Mouse (Mus musculus): Measurements from ENCODE around the gene Klf2. TPM values are rescaled to one million over a fixed set of nuclear protein-coding genes. Genes with fewer than 3 reads are reported as not detected.

Klf2 gene
- 3,412 to 4,213 TPM (median 3,752 TPM) in 4 replicates for total RNA-seq (2023)

DNA sequence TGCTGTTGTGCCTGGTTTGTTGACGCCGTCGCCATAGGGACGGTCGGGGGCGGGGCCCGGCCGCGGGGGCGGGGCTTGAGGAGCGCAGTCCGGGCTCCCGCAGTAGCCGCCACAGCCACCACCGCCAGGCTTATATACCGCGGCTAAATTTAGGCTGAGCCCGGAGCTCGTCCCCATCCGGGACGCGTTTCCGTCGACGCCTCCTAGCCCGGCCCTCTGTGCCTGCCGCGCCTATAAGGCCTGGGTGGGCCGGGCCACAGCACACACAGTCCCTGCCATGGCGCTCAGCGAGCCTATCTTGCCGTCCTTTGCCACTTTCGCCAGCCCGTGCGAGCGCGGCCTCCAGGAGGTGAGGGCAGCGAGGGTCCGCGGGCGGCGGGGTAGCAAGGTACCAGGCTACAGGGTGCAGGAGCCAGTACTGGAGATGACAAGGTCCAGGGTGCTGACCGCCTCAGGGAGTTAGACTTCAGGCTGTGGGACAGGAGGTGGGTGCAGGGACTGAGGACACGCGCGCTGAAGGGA is at the start of gene Klf2:
Gene Klf2 (plus strand): TSS at position 233 of the 522 bp plus-strand sequence.

DNA sequence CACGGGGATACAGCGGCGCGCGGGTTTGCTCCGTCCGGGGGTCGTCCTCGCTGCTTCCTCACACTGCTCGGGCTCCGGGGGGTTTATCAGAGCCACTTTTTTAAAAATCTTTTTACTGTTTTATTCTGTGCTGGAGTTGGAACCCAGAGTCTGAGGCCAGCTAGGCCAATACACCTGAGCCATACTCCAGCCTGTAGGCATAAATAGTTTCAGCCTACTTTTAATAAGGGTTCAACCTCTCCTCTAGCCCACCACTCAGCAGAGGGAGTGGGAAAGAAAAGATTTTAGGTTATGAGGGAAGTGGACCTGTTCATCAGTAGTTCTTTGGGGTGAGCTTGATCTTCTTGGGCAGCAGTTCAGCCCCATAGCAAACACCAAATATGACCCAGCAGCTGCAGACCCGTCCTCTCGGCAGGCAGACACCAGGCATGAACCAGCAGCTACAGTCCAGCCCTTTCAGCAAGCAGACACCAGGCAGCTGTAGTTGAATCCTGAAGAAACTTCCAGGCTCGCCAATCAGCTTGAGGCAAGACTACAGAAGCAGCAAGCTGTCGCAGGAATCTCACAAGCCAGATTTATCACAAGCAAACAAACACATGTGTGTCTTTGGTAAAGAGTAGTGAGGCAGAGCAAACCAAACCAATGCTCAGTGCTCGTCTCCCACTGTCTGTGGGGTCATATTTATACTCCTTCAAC is 13.5 kb upstream of the Klf2 start, which contains the start of gene Gm10282:
Gene Gm10282 (minus strand): TSS at position 51 of the 696 bp plus-strand sequence.

Other genes starting within 250 kb of the Klf2 start
- gene Olfr373, start 235.9 kb upstream of the Klf2 start, total RNA-seq (2023): 0.14 TPM in 1 of 4 replicates, not detected in the others
- gene Olfr374, start 212.0 kb upstream of the Klf2 start, total RNA-seq (2023): not detected in 4 replicates
- 223 to 253 TPM (median 239 TPM) in 4 replicates for gene Tpm4, start 184.1 kb upstream of the Klf2 start, total RNA-seq (2023)
- gene Rab8a, start 157.8 kb upstream of the Klf2 start, total RNA-seq (2023): 132 to 148 TPM (median 134 TPM) in 4 replicates
- gene Hsh2d, start 129.4 kb upstream of the Klf2 start, total RNA-seq (2023): 21.6 to 28.9 TPM (median 26.7 TPM) in 4 replicates
- 0.77 TPM in 1 of 4 replicates, not detected in the others for gene Cib3, start 106.2 kb upstream of the Klf2 start, total RNA-seq (2023)
- not detected in 4 replicates for gene Gm11034, start 105.4 kb upstream of the Klf2 start, total RNA-seq (2023)
- 87.0 to 93.7 TPM (median 88.0 TPM) in 4 replicates for gene Fam32a, start 99.3 kb upstream of the Klf2 start, total RNA-seq (2023)
- 204 to 215 TPM (median 205 TPM) in 4 replicates for gene Ap1m1, start 79.0 kb upstream of the Klf2 start, total RNA-seq (2023)
- 16.9 to 23.4 TPM (median 19.7 TPM) in 4 replicates for gene Gm10282, start 13.8 kb upstream of the Klf2 start, total RNA-seq (2023)
- gene Eps15l1, start 102.4 kb downstream of the Klf2 start, total RNA-seq (2023): 95.1 to 102 TPM (median 100 TPM) in 4 replicates
- 0.41 to 0.43 TPM (median 0.42 TPM) in 4 replicates for gene Calr3, start 124.8 kb downstream of the Klf2 start, total RNA-seq (2023)
- 16.2 to 29.5 TPM (median 24.9 TPM) in 4 replicates for gene 1700030K09Rik, start 124.8 kb downstream of the Klf2 start, total RNA-seq (2023)
- 117 to 132 TPM (median 126 TPM) in 4 replicates for gene Cherp, start 156.2 kb downstream of the Klf2 start, total RNA-seq (2023)
- gene Slc35e1, start 173.6 kb downstream of the Klf2 start, total RNA-seq (2023): 68.3 to 73.8 TPM (median 71.4 TPM) in 4 replicates
- 20.1 to 21.5 TPM (median 21.1 TPM) in 4 replicates for gene Med26, start 229.2 kb downstream of the Klf2 start, total RNA-seq (2023)

Measured in B cell, adult 62 days (primary cell).